11 mouse cellular contexts compared by ENCODE assay signal in genomic region chr10:4391076-4391475, GRCm38 (mm10). TPM values are rescaled to one million over a fixed set of nuclear protein-coding genes. Genes with fewer than 3 reads are reported as not detected.
DNase-seq lines count a peak whose midpoint lies in the region; ATAC-seq lines count a peak whose summit lies in the region.
"Had no signal": no experiment of that assay in that cellular context is flagged by ENCODE, and none has a peak within 500 bp of the region (broad histone marks: within the 10 kb centered on the region; RNA-seq: fewer than 3 reads in every experiment).

No protein-coding gene starts in this region.

- H3K27me3 ChIP-seq in heart, embryonic 14.5 days (ENCODE audit: control insufficient read depth, insufficient read depth, low read length): no peaks in the 10 kb centered on the region
- H3K27me3 ChIP-seq in heart, embryonic 10.5 days (ENCODE audit: insufficient read depth, poor library complexity, severe bottlenecking): no peaks in the 10 kb centered on the region
- no peaks in the 10 kb centered on the region for H3K27me3 ChIP-seq in liver, embryonic 13.5 days
- H3K27me3 ChIP-seq in limb, embryonic 13.5 days: no peaks in the 10 kb centered on the region
- no peaks in the 10 kb centered on the region for H3K27me3 ChIP-seq in neural tube, embryonic 13.5 days
- H3K27me3 ChIP-seq: liver, embryonic 15.5 days had no signal

- whole genome bisulfite sequencing in heart, embryonic 14.5 days: 54% methylated on average over 5 of the region's 5 CpGs
- WGBS in heart, embryonic 10.5 days: 75% methylated on average over 5 of the region's 5 CpGs
- 70% methylated on average over 5 of the region's 5 CpGs for WGBS in liver, embryonic 13.5 days (ENCODE audit: insufficient replicate concordance)
- WGBS in limb, embryonic 13.5 days: 67% methylated on average over 5 of the region's 5 CpGs
- 76% methylated on average over 5 of the region's 5 CpGs for WGBS in neural tube, embryonic 13.5 days

- peaks cover 36% of the 10 kb centered on the region for H3K36me3 ChIP-seq in heart, embryonic 14.5 days (ENCODE audit: control insufficient read depth, insufficient read depth, low read length)
- peaks cover 35% of the 10 kb centered on the region for H3K36me3 ChIP-seq in heart, embryonic 10.5 days
- peaks cover 24% of the 10 kb centered on the region for H3K36me3 ChIP-seq in liver, embryonic 13.5 days
- peaks cover 29% of the 10 kb centered on the region for H3K36me3 ChIP-seq in limb, embryonic 13.5 days
- H3K36me3 ChIP-seq in neural tube, embryonic 13.5 days: peaks cover 16% of the 10 kb centered on the region; the same call in 1 of the 2 replicates

- peak overlapping the region in 1 of 2 experiments; percentile 14; a peak in 1 of 4 replicates for H3K27ac ChIP-seq in heart, embryonic 14.5 days (replicated peaks in 1 of 2; ENCODE audit: control insufficient read depth in 1 of 2, insufficient read depth in 1 of 2, low read depth in 2 of 2, low read length in 2 of 2)
- H3K27ac ChIP-seq in heart, embryonic 10.5 days: no peak overlapping the region
- no peak overlapping the region for H3K27ac ChIP-seq in liver, embryonic 13.5 days
- no peak overlapping the region for H3K27ac ChIP-seq in limb, embryonic 13.5 days
- no peak overlapping the region for H3K27ac ChIP-seq in neural tube, embryonic 13.5 days (replicated peaks)
- H3K27ac ChIP-seq: liver, embryonic 15.5 days had no signal

- H3K4me1 ChIP-seq in heart, embryonic 14.5 days (ENCODE audit: control insufficient read depth in 2 of 2, insufficient read depth in 2 of 2, low read length in 2 of 2): peaks cover 6 to 33% of the 10 kb centered on the region in 2 experiments
- peaks cover 33% of the 10 kb centered on the region for H3K4me1 ChIP-seq in heart, embryonic 10.5 days
- H3K4me1 ChIP-seq in liver, embryonic 13.5 days (replicated peaks): peaks cover 62% of the 10 kb centered on the region
- peaks cover 32% of the 10 kb centered on the region for H3K4me1 ChIP-seq in limb, embryonic 13.5 days
- peaks cover 45% of the 10 kb centered on the region for H3K4me1 ChIP-seq in neural tube, embryonic 13.5 days (replicated peaks)

- no peak overlapping the region for H3K9ac ChIP-seq in heart, embryonic 14.5 days (ENCODE audit: low read length)
- H3K9ac ChIP-seq in liver, embryonic 13.5 days: 0 out of 2 replicates have a peak overlapping the region, but pooled peaks have one; percentile 9
- H3K9ac ChIP-seq in limb, embryonic 13.5 days: no peak overlapping the region
- H3K9ac ChIP-seq in neural tube, embryonic 13.5 days: no peak overlapping the region
- H3K9ac ChIP-seq: liver, embryonic 15.5 days had no signal

- peak overlapping the region; percentile 95; the same call in 1 of the 2 replicates for H3K4me2 ChIP-seq in heart, embryonic 14.5 days (ENCODE audit: low read length)
- no peak overlapping the region for H3K4me2 ChIP-seq in liver, embryonic 13.5 days
- H3K4me2 ChIP-seq in limb, embryonic 13.5 days (replicated peaks): 0 out of 2 replicates have a peak overlapping the region, but pooled peaks have one; percentile 93
- H3K4me2 ChIP-seq in neural tube, embryonic 13.5 days: peak overlapping the region; percentile 78

- ATAC-seq in heart, embryonic 14.5 days (ENCODE audit: insufficient number of reproducible peaks, insufficient read depth, low FRiP score, low read depth): no peak
- no peak for ATAC-seq in liver, embryonic 13.5 days (ENCODE audit: low read depth)
- no peak for ATAC-seq in limb, embryonic 13.5 days (ENCODE audit: low FRiP score, low read depth)
- no peak for ATAC-seq in neural tube, embryonic 13.5 days (ENCODE audit: low read depth)
- ATAC-seq in megakaryocyte progenitor cell, adult 5-6 weeks (replicated peaks; ENCODE audit: poor library complexity): no peak
- ATAC-seq: intestine, embryonic 16.5 days had no signal

- no peak for DNase-seq in heart, embryonic 10.5 days (ENCODE audit: low spot score)
- DNase-seq in liver, embryonic 13.5 days: no peak
- DNase-seq in liver: no peak
- DNase-seq: cerebellum, adult 9-11 months; gastrocnemius, postnatal 36 days had no signal

- no peak overlapping the region for H3K4me3 ChIP-seq in heart, embryonic 14.5 days (ENCODE audit: control insufficient read depth in 1 of 2, insufficient read depth in 1 of 2, low read depth in 1 of 2, low read length in 2 of 2)
- H3K4me3 ChIP-seq in heart, embryonic 10.5 days: no peak overlapping the region
- H3K4me3 ChIP-seq in liver, embryonic 13.5 days (replicated peaks): no peak overlapping the region
- H3K4me3 ChIP-seq in limb, embryonic 13.5 days: no peak overlapping the region
- H3K4me3 ChIP-seq in neural tube, embryonic 13.5 days: no peak overlapping the region
- H3K4me3 ChIP-seq: liver, embryonic 15.5 days had no signal

- H3K9me3 ChIP-seq in heart, embryonic 14.5 days (ENCODE audit: control insufficient read depth, low read length): no peaks in the 10 kb centered on the region
- H3K9me3 ChIP-seq in heart, embryonic 10.5 days: no peaks in the 10 kb centered on the region
- H3K9me3 ChIP-seq in liver, embryonic 13.5 days (replicated peaks): no peaks in the 10 kb centered on the region
- H3K9me3 ChIP-seq in limb, embryonic 13.5 days: no peaks in the 10 kb centered on the region
- H3K9me3 ChIP-seq in neural tube, embryonic 13.5 days: no peaks in the 10 kb centered on the region
- H3K9me3 ChIP-seq: liver, embryonic 15.5 days had no signal

RNA-seq across cellular contexts. Expression of gene Zbtb2, which starts 3.2 kb away (rescaled TPM):
- 9.3 and 9.6 TPM in 2 replicates for polyA plus RNA-seq in heart, embryonic 14.5 days (2014; fragmentation: Nextera tagmentation; extraction: Ambion mirVana)
- 14.1 and 15.6 TPM in 2 replicates for polyA plus RNA-seq in heart, embryonic 10.5 days (2016; fragmentation: Nextera tagmentation; extraction: Ambion mirVana)
- polyA plus RNA-seq in liver, embryonic 13.5 days (2015; fragmentation: Nextera tagmentation; extraction: Ambion mirVana): 4.4 and 5.7 TPM in 2 replicates
- polyA plus RNA-seq in limb, embryonic 13.5 days (2015; fragmentation: Nextera tagmentation; extraction: Ambion mirVana): 14.6 and 16.4 TPM in 2 replicates
- 16.9 and 17.2 TPM in 2 replicates for polyA plus RNA-seq in neural tube, embryonic 13.5 days (2015; fragmentation: Nextera tagmentation; extraction: Ambion mirVana)
- total RNA-seq in megakaryocyte progenitor cell, adult 5-6 weeks (2015): 15.5 and 17.5 TPM in 2 replicates
- 10.7 and 11.9 TPM in 2 replicates for total RNA-seq in megakaryocyte progenitor cell, adult 5-6 weeks (2017)

RNA-seq across cellular contexts. Expression of gene Rmnd1, which starts 41.1 kb away (rescaled TPM):
- polyA plus RNA-seq in heart, embryonic 14.5 days (2014; fragmentation: Nextera tagmentation; extraction: Ambion mirVana): 102 and 106 TPM in 2 replicates
- 74.9 and 90.0 TPM in 2 replicates for polyA plus RNA-seq in heart, embryonic 10.5 days (2016; fragmentation: Nextera tagmentation; extraction: Ambion mirVana)
- 21.4 and 25.0 TPM in 2 replicates for polyA plus RNA-seq in liver, embryonic 13.5 days (2015; fragmentation: Nextera tagmentation; extraction: Ambion mirVana)
- polyA plus RNA-seq in limb, embryonic 13.5 days (2015; fragmentation: Nextera tagmentation; extraction: Ambion mirVana): 52.3 and 54.8 TPM in 2 replicates
- 52.2 and 58.9 TPM in 2 replicates for polyA plus RNA-seq in neural tube, embryonic 13.5 days (2015; fragmentation: Nextera tagmentation; extraction: Ambion mirVana)
- total RNA-seq in megakaryocyte progenitor cell, adult 5-6 weeks (2015): 74.5 and 95.0 TPM in 2 replicates
- 41.0 and 79.0 TPM in 2 replicates for total RNA-seq in megakaryocyte progenitor cell, adult 5-6 weeks (2017)

RNA-seq across cellular contexts. Expression of gene Armt1, which starts 41.2 kb away (rescaled TPM):
- 13.9 and 16.8 TPM in 2 replicates for polyA plus RNA-seq in heart, embryonic 14.5 days (2014; fragmentation: Nextera tagmentation; extraction: Ambion mirVana)
- polyA plus RNA-seq in heart, embryonic 10.5 days (2016; fragmentation: Nextera tagmentation; extraction: Ambion mirVana): 20.4 and 22.4 TPM in 2 replicates
- 19.4 and 21.7 TPM in 2 replicates for polyA plus RNA-seq in liver, embryonic 13.5 days (2015; fragmentation: Nextera tagmentation; extraction: Ambion mirVana)
- 21.6 and 22.2 TPM in 2 replicates for polyA plus RNA-seq in limb, embryonic 13.5 days (2015; fragmentation: Nextera tagmentation; extraction: Ambion mirVana)
- polyA plus RNA-seq in neural tube, embryonic 13.5 days (2015; fragmentation: Nextera tagmentation; extraction: Ambion mirVana): 15.0 and 15.7 TPM in 2 replicates
- 33.8 and 35.8 TPM in 2 replicates for total RNA-seq in megakaryocyte progenitor cell, adult 5-6 weeks (2015)
- total RNA-seq in megakaryocyte progenitor cell, adult 5-6 weeks (2017): 36.9 and 52.4 TPM in 2 replicates
